Mouse (Mus musculus): ENCODE data around the gene Jup.

DNA sequence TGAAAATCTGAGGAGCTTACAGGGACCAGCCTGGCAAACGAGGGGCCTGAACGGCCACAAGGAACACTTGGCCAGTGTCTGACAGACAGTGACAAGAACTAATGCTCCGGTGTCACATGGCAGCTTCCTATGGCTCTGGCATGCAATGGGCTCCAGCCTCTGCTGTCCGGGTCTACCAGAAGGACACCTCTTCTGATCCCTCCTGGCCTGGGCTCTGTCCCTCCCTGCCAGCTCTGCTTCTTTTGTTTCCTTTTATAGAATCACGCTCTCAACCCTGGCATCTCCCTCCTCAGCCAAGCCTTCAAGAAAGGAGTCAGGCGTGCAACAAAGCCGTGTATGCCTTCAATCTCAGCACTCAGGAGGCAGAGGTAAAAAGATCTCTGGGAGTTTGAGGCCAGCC lies 32.5 kb upstream of the Jup start:
- TF ChIP-seq TAL1 (conservative IDR thresholded peaks at IDR 0.05; ENCODE audit: low read depth, low read length) (no peak), CTCF (IDR thresholded peaks at IDR 0.05; ENCODE audit: low read depth, low read length) (no peak), GATA1 (IDR thresholded peaks at IDR 0.05; ENCODE audit: borderline replicate concordance, low read length) (no peak), GATA2 (IDR thresholded peaks at IDR 0.05; ENCODE audit: borderline replicate concordance, low read depth, low read length) (no peak)

All from G1E (cell line).